Mouse (Mus musculus): ENCODE results near the gene D17Wsu92e.

- no peak for TF ChIP-seq CTCF (IDR thresholded peaks at IDR 0.05; ENCODE audit: control insufficient read depth, insufficient read depth, insufficient replicate concordance, low read depth, low read length)
- TF ChIP-seq POLR2A (IDR thresholded peaks at IDR 0.05; ENCODE audit: control insufficient read depth, low read depth, low read length), result no peak
Observed at GRCm38 (mm10) chr17:27866737-27867136, 46.3 kb upstream of the D17Wsu92e start.

Data from testis, adult 2 months (tissue).